Mouse (Mus musculus): Measurements from ENCODE around the gene Car10.

Gene Car10

GRCm38 (mm10) chr11:93097941-93098828 lies at the start of gene Car10:
Gene Car10 (plus strand): TSS chr11:93098028.
- DNase-seq: peak; percentile 73 to 74

GRCm38 (mm10) chr11:93065021-93065420 lies 32.8 kb upstream of the Car10 start:
- no peak for DNase-seq

- no peak for DNase-seq
Observed at GRCm38 (mm10) chr11:93065656-93066181, 32.1 kb upstream of the Car10 start.

- no peak for DNase-seq
Observed at GRCm38 (mm10) chr11:93095588-93095987, 2.2 kb upstream of the Car10 start.

- DNase-seq: peak; percentile 10 to 40
Observed at GRCm38 (mm10) chr11:93097001-93097400, 827 bp upstream of the Car10 start.

- peak; percentile 46 to 63 for DNase-seq
Observed at GRCm38 (mm10) chr11:93097431-93097851, 387 bp upstream of the Car10 start.

- peak; percentile 81 to 82 for DNase-seq
Observed at GRCm38 (mm10) chr11:93098933-93099381, 1.1 kb downstream of the Car10 start.

- peak; percentile 61 to 65 for DNase-seq
Observed at GRCm38 (mm10) chr11:93099431-93100370, 1.9 kb downstream of the Car10 start.

GRCm38 (mm10) chr11:93100606-93101005 lies 2.8 kb downstream of the Car10 start:
- peak; percentile 20 to 41 for DNase-seq

- DNase-seq: peak; percentile 61 to 69
Observed at GRCm38 (mm10) chr11:93101106-93101505, 3.3 kb downstream of the Car10 start.

GRCm38 (mm10) chr11:93102321-93102720 lies 4.5 kb downstream of the Car10 start:
- DNase-seq: peak; percentile 19 to 46

- DNase-seq: peak; percentile 42 to 62
Observed at GRCm38 (mm10) chr11:93103101-93103815, 5.4 kb downstream of the Car10 start.

- DNase-seq: peak; percentile 64 to 74
Observed at GRCm38 (mm10) chr11:93109451-93109850, 11.6 kb downstream of the Car10 start.

- peak; percentile 50 to 60 for DNase-seq
Observed at GRCm38 (mm10) chr11:93120766-93121415, 23.1 kb downstream of the Car10 start.

- DNase-seq: peak; percentile 61 to 67
Observed at GRCm38 (mm10) chr11:93123691-93124090, 25.9 kb downstream of the Car10 start.

GRCm38 (mm10) chr11:93126466-93126865 lies 28.6 kb downstream of the Car10 start:
- DNase-seq: no peak

- DNase-seq: no peak
Observed at GRCm38 (mm10) chr11:93128481-93128880, 30.7 kb downstream of the Car10 start.

GRCm38 (mm10) chr11:93137841-93138240 lies 40.0 kb downstream of the Car10 start:
- DNase-seq: peak; percentile 61 to 74

GRCm38 (mm10) chr11:93141727-93142126 lies 43.9 kb downstream of the Car10 start:
- peak; percentile 39 to 57 for DNase-seq

- peak in 1 of 2 experiments; percentile 70 for DNase-seq
Observed at GRCm38 (mm10) chr11:93144544-93144943, 46.7 kb downstream of the Car10 start.

GRCm38 (mm10) chr11:93154910-93155309 lies 57.1 kb downstream of the Car10 start:
- peak; percentile 50 to 63 for DNase-seq

GRCm38 (mm10) chr11:93172430-93172829 lies 74.6 kb downstream of the Car10 start:
- DNase-seq: no peak

Measured in cerebellum, postnatal 36 days (tissue).